Mouse (Mus musculus) liver, postnatal 0 days (tissue): ENCODE measurements around the gene P3h3.
"Not testable (repeated sequence)": the region's sequence is repeated elsewhere in the genome, so short reads cannot be mapped to it uniquely, and the experiment has no call there.

Experiments
- CTCF ChIP-seq: sonication (generic); IDR thresholded peaks from 2 replicates; pipeline ENCODE4 v1.5.1; 2016; ENCODE audit warnings: antibody characterized with exemption, low read depth
- EP300 ChIP-seq: IDR thresholded peaks from 2 replicates; pipeline ENCODE4 v1.6.1; 2016; ENCODE audit warnings: antibody characterized with exemption, low read depth, mild to moderate bottlenecking

DNA sequence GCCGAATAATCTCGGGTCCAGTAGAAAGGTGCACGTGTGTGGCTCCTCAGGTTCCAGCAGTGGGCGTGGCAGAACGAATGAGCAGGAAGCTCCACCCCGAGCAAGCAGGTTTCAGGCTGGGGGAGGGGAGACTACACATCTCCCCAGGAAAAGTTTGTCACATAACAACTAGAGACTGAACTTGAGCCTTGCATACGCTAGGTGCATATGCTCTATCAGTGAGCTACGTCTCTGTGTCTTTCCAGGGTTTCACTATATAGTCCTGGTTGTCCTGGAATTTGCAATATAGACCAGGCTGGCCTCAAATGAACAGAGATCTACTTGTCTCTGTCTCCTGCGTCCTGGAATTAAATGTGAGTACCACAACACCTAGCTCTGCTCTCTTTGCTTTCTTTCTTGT lies 55.2 kb downstream of the P3h3 start:
- not testable (repeated sequence) for TF ChIP-seq CTCF, EP300
